Mouse (Mus musculus) cerebellum, adult 9-11 months (tissue): ENCODE data around the gene Crtc2.

Experiments
- DNase-seq: peaks from one replicate; pipeline ENCODE4 v3.0.0; 2022

Crtc2 gene

DNA sequence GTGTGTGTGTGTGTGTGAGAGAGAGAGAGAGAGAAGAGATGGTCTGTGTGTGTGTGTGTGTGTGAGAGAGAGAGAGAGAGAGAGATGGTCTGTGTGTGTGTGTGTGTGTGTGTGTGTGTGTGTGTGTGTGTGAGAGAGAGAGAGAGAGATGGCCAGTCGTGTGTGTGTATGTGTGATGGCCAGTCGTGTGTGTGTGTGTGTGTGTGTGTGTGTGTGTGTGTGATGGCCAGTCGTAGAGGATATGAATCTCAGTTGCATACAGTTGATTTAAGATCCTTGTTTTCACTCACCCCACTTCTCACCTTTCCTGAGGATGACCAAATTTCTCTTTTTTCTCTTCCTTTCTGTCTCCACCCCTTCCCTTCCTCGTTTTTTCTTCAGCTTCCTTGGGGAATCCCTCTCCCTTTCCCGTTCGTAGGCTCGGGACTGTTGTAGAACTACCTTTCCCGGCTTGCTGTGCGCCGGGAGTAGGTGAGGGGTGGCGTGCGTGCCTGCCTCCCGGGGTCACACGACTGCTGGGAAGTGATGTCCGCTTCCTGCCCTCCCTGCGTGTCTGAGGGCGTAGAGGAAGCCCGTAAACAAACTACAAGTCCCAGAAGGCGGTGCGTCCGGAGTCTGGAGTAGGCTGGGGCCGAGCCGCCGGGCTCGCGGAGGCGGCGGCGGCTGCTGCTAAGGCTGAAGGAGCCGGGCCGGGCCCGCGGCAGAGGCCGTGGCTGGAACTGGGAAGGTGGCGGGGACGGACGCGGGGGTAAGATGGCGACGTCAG is at the start of gene Crtc2:
Gene Crtc2 (plus strand): TSS at position 511 of the 766 bp plus-strand sequence.
- DNase-seq: peak; percentile 99

DNA sequence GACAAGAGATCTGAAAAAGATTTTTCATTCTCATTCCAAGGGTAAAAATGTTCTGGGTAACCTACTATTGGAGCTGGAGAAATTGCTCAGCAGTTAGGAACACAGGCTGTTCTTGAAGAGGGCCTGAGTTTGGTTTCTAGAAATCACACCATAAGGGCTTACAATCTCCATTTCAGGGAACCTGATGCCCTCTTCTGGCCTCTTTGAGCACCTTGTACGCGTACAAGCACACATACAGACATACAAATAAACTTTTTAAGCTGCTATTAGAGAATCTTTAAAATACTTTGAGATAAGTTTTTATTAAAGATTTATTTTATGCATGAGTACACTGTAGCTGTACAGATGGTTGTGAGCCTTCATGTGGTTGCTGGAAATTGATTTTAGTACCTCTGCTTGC is 49.4 kb upstream of the Crtc2 start:
- no peak for DNase-seq

DNA sequence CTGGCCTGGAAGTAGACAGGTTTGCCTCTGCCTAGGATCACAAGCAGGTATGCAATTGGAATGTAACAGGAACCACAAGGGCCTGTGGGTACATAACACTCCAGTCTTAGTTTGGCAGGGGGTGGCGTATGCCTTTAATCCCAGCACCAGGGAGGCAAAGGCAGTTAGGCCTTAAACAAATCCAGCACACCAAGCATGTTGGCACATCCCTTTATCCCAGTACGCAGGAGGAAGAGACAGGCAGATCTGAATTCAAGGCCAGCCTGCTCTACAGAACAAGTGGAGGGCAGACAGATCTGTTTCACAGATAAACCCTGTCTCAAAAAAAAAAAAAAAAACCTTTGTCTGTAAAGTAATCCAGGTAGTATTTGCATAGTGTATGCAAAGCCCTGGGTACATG is 45.3 kb upstream of the Crtc2 start:
- DNase-seq: no peak

DNA sequence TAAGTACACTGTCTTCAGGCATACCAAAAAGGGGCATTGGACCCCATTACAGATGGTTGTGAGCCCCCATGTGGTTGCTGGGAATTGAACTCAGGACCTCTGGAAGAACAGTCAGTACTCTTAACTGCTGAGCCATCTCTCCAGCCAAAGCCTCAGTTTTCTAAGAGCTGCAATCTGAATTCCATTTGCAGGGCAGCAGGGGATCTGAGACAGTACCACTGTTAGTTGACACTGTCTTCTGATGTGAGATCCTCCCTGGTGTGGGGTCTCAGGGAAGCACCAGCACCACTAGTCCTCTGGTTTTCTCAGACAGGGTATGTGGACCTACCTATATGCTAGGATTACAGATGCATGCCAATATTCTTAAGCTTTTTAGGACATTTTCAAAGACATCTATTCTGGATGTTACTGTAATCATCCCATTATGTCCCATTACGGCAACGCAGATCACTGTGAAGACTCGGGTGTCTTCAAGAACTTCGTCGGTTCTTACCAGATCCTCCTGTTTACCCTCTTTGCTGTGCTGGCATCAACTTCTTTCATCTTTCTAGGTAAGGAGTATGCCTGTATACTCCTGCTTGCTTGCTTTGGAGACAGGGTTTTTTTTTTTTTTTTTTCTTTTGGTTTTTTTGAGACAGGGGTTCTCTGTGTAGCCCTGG is 43.9 kb upstream of the Crtc2 start:
- no peak for DNase-seq

DNA sequence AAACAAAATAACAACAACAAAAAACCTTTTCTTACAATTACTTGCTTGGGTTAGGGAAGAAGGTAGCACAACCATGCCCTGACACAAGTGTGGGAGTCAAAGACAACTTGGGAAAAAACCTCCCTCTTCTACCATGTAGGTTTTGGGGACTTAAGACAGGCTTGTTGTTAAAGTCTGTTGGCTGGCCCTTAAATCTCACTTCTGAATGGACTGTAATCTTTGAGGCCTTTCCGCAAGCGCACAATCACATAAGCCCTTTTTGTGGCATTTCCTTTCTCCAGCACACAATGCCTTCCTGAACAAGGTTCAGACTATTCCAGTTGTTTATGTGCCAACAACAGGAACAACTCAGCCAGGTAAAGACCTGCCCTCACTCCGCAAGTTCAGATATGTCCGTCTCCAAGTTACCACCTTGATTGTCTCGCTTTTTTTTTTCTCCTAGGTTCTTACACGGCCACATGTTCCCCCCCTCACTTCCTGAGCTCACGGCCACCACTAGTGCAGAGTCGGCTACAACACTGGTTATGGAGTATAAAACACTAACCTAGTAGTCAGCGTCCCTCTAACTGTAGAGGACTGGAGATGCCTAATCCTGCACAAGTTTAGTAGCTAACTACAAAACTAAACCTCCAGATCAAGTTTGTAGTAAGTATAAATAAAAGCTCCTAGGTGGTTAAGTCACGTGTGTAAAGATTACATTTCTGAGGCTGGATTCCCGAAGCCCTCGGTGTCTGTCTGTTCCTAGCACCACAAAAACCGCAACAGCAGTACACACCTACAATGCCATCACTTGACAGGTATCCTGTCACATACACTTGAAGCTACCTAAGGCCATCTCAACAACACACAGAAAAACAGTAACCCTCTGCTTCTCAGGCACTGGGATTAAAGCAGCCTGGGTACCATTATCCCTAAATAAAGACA is 42.2 kb upstream of the Crtc2 start:
- no peak for DNase-seq

DNA sequence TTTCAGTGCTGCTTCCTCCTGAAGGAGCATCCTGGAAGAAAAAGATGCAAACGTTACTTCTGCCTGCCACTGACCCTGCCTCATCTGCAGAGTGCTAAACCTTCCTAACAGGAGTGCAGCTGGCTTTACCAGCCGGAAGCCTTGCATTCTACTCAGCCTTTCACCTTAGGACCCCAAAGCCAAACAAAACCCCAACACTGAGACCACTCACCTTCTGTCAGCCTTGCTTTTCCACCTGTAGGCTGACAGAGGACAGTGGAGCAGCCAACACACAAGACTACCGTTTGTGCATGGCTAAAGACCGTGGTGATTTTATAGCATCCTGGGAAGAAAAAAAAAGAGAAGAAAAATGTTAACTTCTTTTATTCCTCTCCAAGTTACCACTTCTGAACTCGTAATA is 41.2 kb upstream of the Crtc2 start:
- DNase-seq: no peak

DNA sequence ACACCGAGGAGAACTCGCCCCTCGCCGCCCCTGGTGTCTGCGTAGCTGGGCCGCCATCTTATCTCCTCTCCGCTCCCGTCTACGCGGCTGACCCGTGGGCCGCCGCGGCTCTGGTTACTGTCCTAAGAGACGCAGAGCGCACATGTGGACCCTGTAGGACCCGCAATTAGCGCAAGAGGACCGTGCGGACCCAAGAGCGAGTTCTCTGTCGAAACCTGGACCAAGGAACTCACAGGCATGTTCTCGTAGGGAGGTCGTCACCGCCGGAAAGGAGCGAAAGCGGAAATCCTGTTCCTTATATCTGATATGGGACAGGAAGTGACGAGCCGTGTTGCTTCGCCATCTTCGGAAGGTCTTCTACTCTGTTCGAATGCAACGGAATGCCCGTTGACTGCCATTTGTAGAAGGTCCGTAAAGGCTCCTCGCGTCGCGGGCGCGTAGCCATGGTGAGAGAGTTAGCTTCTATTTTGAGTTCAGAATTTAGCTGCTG is 40.5 kb upstream of the Crtc2 start, which contains the start of the genes Rps27 and Rab13:
Gene Rps27 (minus strand): TSS at position 275 of the 490 bp plus-strand sequence.
Gene Rab13 (plus strand): TSS at position 319 of the 490 bp plus-strand sequence.
- peak; percentile 91 for DNase-seq

DNA sequence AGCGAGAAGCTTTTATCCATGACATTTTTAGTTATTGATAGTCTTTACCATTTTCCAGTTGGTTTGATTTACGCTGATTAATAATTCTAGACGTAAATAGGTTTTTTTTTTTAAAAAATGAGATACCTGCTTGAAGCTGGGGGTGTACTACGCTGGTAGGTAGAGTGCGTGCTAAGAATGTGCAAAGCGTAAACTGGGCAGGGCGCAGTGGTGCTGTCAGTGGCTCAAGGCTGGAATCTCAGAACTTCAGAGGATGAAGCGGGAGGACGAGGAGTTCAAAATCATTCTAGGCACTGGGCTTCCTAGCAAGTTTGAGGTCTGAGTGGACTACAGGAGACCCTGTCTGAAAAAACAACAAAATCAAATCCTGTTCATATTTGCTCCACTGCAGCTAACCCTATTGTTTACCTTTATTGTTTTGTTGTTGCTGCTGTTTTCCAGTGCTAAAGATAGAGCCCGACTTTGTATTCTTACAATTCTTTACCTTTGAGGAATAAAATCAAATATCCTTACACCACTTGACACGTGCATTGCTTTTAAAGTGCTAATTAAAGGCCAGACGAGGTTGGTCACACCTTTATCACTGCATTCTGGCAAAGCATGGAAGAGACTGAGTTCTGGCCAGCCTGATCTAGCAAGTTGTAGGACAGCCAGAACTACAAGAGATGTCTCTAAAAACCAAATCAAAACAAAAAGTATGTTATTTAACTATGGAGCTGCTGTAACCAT is 39.8 kb upstream of the Crtc2 start:
- peak; percentile 48 for DNase-seq

DNA sequence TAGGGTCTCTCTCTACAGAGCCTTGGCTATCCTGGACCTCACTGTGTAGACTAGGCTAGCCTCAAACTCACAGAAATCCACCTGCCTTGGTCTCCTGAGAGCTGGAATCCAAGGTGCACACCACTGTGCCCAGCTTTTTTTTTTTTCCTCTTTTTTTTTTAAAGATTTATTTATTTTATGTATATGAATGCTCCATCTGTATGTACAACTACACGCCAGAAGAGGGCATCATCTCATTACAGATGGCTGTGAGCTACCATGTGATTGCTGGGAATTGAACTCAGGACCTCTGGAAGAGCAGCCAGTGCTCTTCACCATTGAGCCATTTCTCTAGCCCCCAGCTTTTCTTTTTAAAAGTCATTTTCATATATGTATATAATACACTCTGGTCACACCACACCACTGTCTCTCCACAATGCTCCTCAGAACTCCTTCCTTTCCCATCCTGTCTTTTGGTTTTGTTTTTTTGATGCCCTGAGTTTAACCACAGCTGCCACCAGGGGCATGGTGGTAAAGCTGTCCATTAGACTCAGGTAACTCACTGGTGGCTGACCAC is 38.1 kb upstream of the Crtc2 start:
- no peak for DNase-seq

DNA sequence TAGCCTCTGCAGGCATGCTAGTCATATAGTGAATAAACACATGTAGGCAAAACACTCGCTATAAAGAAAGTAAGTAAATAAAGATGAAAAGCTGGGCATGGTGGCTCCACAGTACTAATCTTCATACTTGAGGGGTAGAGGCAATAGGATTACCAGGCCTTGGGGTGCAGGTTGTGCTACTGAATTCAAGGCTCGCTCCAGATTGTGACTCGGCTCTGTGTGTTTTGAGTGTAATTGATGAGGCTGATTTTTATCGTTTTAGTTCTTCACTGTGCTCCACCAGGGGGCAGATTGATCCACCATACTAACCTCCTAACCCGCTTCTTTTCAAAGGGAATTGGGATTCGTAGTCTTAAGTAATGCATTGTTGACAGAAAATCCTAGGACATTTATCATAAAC is 33.9 kb upstream of the Crtc2 start:
- DNase-seq: peak; percentile 57

DNA sequence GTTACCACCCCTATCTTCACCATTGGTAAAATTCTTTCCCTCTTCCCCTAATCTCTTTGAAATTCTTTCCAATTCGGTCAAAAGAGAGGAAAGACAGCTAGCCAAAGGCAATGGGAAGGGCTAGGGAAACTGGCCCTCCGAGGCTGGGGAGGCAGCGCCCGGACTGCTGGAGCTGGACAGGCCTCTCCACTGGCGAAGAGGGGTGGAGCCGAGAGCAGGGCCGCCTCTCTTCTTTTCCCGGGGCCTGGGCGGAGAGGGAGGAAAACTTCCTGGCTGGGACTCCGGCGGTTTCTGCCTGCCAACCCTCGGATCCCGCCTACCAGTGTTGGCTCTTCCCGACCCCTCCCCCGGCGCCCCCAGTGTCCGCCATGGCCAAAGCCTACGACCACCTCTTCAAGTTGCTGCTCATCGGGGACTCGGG is 33.4 kb upstream of the Crtc2 start:
- peak; percentile 56 for DNase-seq

DNA sequence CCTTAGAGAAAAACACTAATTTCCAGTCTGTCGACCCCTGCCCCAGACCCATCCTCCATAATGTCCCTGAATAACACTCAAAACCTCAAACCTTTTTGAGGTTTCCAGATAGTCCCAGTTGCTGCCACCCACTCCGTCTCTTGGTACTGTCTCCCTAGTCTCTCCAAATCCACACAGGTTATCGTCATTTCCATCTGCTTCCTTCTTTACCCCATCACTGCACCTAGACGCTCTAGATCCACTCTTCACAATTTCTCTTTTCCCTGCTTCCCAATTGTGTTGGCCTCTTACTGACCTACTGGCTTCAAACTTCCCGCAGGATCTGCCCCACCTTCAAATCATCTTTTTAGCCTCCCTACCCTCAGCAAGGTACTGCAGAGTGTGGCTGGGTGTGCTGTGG is 32.8 kb upstream of the Crtc2 start:
- DNase-seq: no peak

DNA sequence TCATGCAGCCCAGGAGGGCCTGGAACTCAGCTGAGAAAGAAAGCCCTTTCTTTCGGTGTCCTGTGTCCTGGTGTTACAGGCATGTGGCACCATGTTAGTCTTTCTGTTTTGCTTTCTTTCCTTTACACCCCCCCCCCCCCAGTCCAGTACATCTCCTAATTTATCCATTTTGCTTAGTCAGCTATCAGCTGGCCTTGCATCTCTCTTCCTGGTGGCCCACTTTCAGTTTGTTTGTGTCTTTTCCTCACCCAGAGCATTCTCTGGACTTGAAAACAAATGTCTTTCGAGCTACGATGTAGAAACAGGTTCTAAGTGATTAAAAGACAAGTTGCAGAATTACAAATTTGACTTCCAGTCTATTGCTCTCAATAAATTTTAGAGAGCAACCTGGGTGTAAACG is 31.5 kb upstream of the Crtc2 start:
- DNase-seq: no peak

DNA sequence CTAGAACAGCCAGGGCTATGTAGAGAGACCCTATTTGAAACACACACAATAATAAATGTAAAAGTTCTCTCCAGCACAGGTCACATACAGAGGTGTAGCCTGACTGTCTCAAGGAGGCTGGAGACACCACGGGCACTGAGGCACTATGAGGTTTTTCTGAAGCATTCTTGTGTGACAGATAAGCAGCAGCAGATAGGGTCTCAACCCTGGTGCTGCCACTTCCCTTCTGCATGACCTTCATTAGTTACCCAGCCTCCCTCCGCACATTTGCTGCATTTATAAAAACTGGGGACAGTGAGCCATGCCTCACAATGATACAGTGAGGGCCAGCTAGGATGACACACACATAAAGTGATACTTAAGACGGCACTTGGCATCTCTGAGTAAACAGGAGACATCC is 31.0 kb upstream of the Crtc2 start:
- no peak for DNase-seq

DNA sequence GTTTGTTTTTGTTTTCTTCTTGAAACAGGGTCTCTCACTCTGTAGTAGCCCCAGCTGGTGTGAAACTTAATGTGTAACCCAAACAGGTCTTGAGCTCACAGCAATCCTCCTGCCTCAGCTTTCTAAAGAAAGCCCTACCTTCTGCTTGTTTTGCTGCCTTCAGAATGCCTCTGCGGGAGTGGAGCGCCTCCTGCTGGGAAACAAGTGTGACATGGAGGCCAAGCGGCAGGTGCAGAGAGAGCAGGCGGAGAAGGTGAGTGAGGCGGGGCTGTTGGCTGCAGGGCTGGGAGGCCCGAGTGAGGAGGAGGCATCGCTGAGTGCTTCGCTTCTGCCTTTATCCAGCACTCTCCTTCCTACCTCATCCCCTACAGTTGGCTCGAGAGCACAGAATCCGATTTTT is 29.6 kb upstream of the Crtc2 start:
- DNase-seq: no peak

DNA sequence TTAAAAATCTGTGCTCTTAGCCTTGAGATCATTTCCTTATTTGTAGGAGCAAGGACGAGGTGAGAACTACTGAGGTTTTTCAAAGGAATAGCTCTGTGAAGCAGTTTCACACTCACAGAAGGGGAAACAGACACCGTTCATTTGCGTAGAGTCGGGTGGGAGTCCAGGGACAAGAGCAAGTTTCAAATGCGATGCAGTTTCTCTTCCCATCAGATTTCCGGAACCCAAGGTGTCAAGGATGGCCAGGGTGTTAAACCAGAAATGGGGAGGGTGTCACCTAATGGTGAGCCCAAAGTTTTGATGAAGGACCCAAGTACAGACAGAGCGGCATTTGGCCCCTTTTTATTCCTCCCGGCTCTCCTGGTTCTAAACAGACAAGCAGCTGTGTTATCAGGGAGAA is 22.9 kb upstream of the Crtc2 start:
- no peak for DNase-seq

DNA sequence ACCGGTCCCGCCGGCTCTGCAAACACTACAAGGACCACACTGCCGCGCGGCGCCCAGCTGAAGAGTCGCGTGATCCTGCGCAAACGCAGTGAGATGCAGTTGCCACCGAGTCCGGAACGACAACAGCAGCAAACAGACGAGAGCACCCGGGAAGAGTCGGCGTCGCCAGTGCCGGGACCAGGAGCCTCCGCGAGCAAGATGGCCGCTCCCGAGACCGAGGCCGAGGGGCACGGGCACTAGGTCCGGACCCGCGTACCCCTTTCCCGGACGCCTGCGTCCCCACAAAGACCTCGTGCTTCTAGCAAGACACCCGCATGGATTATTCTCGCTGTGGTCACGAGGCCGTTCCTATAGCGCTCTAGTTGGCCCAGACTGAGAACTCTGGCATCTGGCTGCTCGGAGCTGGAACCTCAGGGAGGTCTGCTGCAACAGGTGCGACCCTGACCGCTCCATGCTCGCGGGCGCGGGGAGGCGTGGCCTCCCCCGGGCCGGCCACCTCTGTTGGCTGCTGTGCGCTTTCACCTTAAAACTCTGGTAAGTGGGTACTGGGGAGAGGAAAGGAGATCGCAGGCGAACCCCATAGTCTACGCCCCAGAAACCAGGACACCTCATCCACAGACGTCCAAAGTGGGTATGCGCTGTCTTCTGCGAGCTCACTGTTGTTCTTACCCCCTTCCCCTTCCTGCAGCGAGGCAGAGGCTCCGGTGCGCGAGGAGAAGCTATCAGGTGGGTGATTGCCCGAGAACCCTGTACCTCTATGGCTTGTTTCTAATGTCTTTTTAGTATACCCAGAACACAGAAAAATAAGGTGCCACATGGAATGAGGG is 22.2 kb upstream of the Crtc2 start, which contains the start of gene Jtb:
Gene Jtb (plus strand): TSS at position 91 of the 827 bp plus-strand sequence.
- DNase-seq: peak; percentile 94

DNA sequence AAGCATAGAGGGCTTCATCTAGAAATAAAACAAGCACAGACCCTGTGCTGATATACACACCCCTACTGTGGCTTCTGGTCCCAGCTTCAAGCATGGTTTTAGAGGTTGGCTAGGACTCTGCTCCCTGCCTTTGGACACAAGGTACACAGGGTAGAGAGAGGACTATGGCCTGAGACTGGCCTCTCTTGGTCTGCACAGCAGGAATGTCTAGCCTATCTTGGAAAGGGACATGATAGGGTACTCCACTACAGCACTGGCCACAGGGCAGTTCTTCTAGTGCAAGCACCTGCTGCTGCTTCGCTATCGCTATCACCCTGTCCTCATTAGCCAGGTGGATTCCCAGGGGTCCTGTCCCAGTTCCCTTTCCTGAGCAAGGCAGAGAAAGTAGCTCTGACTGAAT is 12.7 kb upstream of the Crtc2 start:
- no peak for DNase-seq

DNA sequence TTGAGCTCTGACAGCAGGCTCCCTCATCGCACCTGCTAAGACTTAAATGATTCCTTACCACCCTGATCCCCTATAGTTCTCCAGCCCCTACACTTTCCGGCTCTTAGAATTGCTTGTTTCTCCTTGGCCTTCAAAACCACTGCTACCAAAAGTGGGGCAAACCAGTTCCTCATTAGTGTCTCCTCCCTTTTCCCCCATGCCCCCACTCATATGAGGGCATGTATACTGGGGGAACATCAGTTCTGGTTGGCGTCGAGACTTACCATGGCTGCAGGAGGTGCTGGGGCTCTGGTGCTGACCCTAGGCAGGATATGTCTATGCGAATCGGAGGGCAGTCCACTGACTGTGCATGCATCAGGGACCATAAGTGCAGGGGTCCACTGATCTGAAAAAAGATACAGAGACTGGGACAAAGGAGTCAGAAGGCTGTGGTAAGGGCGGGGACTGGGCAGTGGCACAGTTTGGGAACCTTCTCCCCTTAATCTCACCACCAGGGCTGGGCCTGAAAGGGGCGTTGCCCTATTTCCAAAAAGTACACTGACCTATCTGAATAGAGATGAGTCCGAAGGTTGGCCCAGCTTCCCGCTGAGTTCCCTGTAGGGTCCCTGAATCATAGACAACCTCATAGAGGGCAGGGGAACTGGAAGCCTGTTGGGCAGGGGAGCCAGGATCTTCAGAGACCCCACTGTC is 12.1 kb upstream of the Crtc2 start:
- no peak for DNase-seq

DNA sequence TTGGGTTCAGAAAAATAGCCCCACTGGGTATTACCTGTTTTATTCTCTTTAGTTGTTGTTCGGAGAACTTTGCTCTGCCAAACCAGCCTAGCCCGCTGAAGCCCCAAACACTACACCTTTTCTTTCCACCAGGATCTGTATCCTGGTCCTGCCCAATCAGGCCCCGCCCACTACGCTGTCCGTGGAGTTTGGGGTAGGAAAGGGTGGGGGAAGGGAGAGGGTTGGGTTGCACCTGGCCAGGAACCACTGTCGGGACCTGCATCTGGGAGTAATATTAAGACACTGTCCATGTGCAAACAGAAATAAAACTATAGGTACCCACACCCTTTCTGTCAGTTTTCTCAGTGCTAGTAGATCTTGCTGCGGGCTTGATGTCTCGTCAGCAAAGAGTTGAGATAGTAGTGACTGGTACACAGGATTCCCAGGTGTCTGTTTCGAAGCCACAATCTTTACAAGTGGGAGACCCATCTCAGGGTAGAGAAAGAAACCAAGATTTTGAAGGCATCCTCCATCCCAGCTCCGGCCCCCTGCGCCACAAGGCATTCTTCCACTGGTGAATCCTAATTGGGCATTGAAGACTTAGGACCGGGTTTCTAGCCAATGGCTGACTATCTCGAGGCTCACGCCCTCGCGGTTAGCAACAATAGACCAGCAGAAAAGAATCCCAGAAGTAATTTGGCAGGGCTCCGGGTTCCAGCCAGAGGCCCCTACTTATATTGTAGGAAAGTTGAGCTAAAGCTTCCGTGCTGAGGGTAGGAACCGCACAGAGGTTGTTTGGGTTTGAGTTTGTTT is 10.8 kb upstream of the Crtc2 start, which contains the start of gene Creb3l4:
Gene Creb3l4 (minus strand): TSS at position 529 of the 792 bp plus-strand sequence.
- no peak for DNase-seq
